Mouse (Mus musculus) kidney, postnatal 14 days (tissue): ENCODE data around the gene Mblac1.

Experiments used
- DNase-seq: peaks from one replicate; pipeline ENCODE4 v3.0.0; 2022; ENCODE audit warnings: mixed read lengths

Mblac1 gene

GRCm38 (mm10) chr5:138193771-138194727, at the start of gene Mblac1:
Gene Mblac1, plus strand, starts transcription at chr5:138194314.
- DNase-seq = peak; percentile 89

GRCm38 (mm10) chr5:138154390-138154789, 39.7 kb upstream of the Mblac1 start:
- no peak for DNase-seq

- peak; percentile 95 for DNase-seq
Measured at GRCm38 (mm10) chr5:138155443-138155976, 38.6 kb upstream of the Mblac1 start, which contains the start of gene Zfp113. Gene Zfp113, minus strand, starts transcription at chr5:138155744.

GRCm38 (mm10) chr5:138160224-138160762, 33.8 kb upstream of the Mblac1 start:
- no peak for DNase-seq

- DNase-seq = peak; percentile 95
Measured at GRCm38 (mm10) chr5:138160842-138161665, 33.1 kb upstream of the Mblac1 start, which contains the start of gene Cops6. Gene Cops6, plus strand, starts transcription at chr5:138161071.

- no peak for DNase-seq
Measured at GRCm38 (mm10) chr5:138163046-138163445, 31.1 kb upstream of the Mblac1 start.

- no peak for DNase-seq
Measured at GRCm38 (mm10) chr5:138163610-138164009, 30.5 kb upstream of the Mblac1 start.

GRCm38 (mm10) chr5:138165594-138165993, 28.5 kb upstream of the Mblac1 start:
- DNase-seq = no peak

- DNase-seq = peak; percentile 98
Measured at GRCm38 (mm10) chr5:138170936-138171561, 23.1 kb upstream of the Mblac1 start.

GRCm38 (mm10) chr5:138171695-138172491, 22.2 kb upstream of the Mblac1 start, which contains the start of the genes Ap4m1 and Mcm7:
Gene Ap4m1, plus strand, starts transcription at chr5:138172002.
Gene Mcm7, minus strand, starts transcription at chr5:138172422.
- peak; percentile 99 for DNase-seq

- no peak for DNase-seq
Measured at GRCm38 (mm10) chr5:138173217-138173616, 20.9 kb upstream of the Mblac1 start.

- peak; percentile 91 for DNase-seq
Measured at GRCm38 (mm10) chr5:138186950-138187638, 7.0 kb upstream of the Mblac1 start, which contains the start of the genes Taf6 and Cnpy4. Gene Taf6, minus strand, starts transcription at chr5:138187451. Gene Cnpy4, plus strand, starts transcription at chr5:138187485.

- DNase-seq = peak; percentile 86
Measured at GRCm38 (mm10) chr5:138187661-138188306, 6.3 kb upstream of the Mblac1 start.

- DNase-seq = peak; percentile 42
Measured at GRCm38 (mm10) chr5:138194755-138195345, 736 bp downstream of the Mblac1 start.

- DNase-seq = no peak
Measured at GRCm38 (mm10) chr5:138195463-138195862, 1.3 kb downstream of the Mblac1 start.

GRCm38 (mm10) chr5:138199576-138199975, 5.5 kb downstream of the Mblac1 start:
- DNase-seq = no peak

- DNase-seq = no peak
Measured at GRCm38 (mm10) chr5:138202086-138202485, 8.0 kb downstream of the Mblac1 start.

GRCm38 (mm10) chr5:138207253-138207652, 13.1 kb downstream of the Mblac1 start:
- no peak for DNase-seq

GRCm38 (mm10) chr5:138207873-138208272, 13.8 kb downstream of the Mblac1 start:
- no peak for DNase-seq
